Mouse (Mus musculus): Measurements from ENCODE around the gene Orm3.

Orm3 gene

DNA sequence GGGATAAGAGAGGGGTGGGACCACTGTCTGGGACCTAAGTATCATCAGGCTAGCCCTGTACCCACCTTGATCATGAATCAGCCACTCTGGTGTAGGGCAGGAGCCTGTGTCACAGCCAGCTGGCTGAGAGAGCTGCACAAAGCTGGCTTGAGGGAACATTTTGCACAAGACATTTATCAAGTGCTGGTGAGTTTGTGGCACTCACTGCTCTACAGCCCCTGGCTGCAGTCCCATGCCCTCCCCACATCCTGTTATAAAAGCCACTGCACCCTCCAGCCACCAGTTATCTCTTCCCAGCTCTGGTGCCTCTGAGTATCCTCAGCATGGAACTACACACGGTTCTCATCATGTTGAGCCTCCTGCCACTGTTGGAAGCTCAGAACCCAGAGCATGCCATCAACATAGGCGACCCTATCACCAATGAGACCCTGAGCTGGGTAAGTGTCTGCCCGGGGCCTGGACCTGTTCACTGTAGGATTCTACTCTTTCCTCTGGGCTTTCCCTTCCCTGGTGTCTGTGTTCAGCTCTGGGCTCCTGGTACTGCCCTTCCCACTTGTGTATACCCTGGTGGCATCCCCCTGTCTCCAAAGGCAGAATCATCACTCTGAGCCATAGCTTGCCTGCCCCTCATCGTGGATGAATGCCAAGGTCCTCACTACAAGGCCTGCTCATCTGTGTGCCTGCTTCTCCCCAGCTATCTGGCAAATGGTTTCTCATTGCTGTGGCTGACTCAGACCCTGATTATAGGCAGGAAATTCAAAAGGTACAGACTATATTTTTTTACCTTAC, at the start of gene Orm3:
Gene Orm3 (plus strand): TSS at position 286 of the 789 bp plus-strand sequence.
- DNase-seq (ENCODE audit: low spot score) = no peak

DNA sequence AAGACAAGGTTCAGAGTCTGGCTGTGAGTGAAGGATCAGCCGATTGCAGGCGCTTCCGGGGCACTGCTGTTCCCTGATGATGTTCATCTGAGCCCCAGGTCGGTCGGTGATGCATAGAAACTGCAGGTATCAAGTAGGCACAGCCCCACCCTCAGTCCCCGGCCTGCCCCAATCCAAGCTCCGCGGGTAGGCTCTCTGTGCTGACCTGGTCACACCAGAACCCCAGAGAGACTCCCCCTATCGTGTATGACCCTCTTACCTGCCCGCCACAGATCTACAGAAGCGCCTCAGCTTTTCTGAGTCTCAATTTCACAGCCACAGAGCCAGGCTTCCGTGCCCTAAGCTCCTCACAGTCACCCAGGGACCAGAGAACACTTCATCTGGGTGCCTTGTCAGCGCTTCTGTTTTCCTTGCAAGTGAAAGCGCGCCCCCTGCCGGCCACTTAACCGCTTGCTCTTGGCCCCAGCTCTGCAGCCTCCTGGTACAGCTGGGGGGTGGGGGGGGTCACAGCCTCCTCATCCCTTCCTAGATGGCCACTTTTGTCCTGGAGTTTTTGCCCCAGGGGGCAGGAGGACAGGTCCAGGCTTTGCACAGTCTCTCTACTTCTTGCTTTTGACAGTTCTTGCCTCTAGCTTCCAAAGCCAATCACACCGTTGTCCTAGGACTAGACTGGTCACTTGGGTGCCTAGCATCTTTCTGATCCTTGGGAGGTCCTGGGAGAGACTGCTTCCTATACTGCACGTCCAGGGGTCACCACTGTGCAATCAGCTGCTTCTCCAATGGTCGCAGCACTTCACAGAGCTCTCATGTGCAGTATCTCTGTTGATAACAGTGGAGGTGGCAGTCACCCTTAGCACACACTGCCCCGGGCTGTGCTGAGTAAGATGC, 48.5 kb upstream of the Orm3 start:
- peak; percentile 58 for DNase-seq (ENCODE audit: low spot score)

DNA sequence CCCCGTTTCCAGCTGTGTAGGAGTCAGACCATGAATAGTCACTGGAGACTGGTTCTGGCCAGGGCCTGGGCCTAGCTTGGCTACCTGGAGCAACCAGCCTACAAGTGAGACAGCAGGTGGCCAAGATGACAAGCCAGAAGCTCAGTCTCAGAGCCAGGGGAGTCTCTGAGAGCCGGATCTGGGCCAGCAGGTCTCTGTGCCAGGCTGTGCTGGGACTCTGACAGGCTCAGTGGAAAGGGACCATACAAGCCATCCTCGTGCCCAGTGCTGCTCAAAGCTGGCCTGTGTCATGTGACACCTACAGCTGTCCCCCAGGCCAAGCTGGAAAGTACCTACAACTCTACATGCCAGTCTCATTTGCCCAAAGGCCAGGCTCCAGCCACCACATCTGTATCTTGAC, 47.6 kb upstream of the Orm3 start:
- DNase-seq (ENCODE audit: low spot score) = no peak

DNA sequence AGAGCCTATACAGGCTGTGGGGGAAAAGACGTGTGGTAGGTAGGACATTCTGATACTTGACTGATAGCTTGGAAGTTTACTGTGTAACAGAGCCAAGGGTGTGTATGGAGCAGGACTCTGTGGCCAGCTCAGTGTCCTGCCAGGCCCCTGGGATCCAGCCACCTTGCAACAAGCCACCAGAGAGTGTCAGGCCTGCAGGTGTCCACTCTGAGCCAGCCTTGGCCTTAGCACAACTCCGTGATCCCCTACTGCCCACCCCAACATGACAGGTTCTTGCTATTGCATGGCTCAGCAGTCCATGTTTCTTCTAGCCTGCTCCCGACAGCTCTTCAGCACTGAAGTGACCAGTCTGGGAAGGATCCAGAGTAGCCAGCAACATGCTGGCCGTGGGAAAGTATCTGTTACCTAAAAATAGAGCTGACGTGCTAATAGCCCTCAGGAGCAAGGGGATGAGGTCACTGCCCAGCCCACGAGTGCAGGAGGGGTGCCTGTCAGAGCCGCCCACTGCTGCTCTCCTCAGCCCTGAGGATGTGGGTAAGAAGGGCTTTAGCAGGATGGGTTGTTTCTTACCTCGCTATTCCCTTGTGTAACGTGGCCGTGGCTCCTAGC, 45.6 kb upstream of the Orm3 start:
- DNase-seq (ENCODE audit: low spot score) = no peak

DNA sequence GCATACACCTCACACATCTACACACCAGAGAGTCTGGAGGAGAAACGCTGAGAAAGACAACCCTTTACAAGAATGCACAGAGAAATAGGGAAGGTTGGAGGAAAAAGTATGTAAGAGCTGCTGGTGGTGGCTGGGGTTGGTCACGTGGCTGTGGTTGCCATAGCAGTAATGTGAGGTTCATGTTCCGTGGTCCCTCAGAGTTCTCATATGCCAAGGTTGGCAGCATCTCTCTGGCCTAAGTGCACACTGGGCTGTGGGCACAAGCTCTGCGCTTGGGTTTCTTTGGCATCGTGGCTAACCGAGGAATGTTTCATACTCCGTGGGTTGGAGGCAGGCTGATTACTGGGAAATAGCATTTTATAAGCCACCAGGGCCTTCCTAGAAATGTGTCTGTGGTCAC, 44.5 kb upstream of the Orm3 start:
- DNase-seq (ENCODE audit: low spot score) = no peak

DNA sequence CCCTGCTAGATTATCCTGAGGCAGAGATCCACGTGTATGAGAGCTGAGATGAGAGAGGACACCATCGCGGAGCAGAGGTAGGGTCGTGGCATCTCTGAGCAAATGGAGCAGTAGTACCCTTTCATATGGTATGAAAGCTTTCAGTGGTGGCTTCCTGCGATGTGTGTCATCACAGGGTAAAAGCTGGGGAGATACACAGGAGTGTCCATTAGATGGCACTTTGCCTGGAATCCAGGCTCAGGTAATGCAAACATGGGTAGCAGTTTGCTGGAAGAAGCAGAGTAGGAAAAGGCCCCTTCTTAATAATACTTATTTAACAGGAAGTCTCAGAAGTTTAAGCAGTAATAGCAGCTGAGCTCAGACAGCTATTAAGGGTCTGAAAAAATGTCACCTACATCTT, 41.9 kb upstream of the Orm3 start:
- no peak for DNase-seq (ENCODE audit: low spot score)

DNA sequence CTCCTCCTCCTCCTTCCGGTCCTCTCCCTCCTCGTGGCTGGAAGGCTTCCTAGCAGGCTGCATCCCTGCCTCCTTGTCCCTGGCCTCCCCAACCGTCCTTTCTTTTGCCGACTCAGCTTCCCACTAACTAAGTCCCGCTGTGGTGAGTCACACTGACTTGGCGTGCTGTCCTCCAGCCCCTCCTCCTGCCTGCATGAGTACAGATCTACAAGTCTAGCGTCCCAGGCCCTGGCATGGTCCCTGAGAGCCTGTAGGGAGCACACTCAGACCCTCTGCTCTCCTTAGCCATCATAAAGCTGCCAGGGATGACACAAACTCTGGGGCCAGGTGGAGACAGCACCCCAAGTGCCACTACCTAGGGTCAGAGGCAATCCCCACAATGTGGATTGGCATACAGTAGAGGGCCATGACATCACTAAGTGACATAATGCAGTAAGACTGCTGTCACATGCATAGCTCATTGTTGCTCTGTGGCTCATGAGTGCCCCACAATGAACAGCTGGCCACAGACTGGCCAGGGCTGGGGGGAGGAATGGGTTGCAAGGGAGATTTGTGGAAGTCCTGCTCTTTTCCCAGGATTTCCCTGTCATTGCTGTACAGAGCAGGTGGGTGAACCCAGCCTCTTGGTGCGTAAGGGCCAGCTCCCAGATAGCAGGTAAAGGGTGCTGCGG, 39.8 kb upstream of the Orm3 start:
- DNase-seq (ENCODE audit: low spot score) = no peak

DNA sequence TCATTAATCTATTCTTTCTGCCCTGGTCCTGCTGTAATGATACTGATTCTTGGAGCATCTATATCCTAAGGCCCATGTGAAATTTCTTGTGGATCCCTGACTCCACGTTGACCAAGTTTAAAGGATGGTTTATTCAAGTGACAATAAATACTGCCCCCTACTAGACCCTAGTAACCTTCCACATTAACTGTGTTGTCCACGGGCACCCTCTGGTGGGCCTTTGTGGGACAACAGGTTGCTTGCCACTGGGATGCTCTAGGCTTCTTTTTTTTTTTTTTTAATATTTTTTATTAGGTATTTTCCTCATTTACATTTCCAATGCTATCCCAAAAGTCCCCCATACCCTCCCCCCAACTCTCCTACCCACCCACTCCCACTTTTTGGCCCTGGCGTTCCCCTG, 36.4 kb upstream of the Orm3 start:
- DNase-seq (ENCODE audit: low spot score) = peak; percentile 12

DNA sequence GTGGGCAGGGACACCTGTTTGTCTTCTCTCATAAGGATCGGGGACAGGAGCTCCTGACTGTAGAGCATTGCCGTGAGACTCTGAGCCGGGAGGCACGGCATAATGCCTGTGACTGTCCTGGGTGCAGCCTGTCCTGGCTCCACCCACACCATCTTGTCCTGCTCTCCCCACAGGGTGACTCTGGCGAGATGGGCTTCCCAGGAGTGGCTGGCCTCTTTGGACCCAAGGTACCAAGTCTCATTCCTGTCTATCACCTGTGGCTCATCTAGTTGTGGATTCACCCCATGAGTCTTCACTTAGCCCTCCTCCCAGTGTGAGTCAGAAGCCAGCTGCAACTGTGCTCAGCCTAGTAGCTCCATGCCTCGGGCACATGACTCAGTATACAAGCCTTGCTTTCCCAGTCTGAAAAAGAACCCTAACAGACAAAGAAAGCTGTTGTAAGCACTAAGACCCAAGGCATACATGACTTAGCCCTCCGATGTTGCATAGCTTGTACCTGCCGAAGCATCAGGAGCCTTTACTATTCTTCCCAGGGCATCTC, 32.6 kb upstream of the Orm3 start:
- DNase-seq (ENCODE audit: low spot score) = no peak

DNA sequence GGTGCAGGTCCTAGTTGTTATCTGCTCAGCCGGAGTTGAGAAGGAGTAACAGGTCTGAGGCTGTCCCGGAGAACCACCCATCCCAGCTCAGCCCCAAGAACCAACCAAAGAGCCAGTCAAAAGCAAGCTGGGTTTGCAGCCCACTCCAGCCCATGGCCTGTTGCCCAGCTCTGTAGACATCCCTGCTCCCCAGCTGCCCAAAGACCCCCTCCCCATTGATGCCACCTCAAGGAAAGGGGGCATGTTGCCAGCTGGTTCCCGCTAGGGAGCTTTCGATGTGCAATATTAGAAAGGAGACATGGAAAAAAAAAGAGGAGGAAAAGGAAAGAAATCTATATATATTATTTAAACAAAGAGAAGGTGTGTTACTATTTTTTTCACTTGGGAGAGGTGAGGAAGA, 22.6 kb upstream of the Orm3 start:
- DNase-seq (ENCODE audit: low spot score) = no peak

DNA sequence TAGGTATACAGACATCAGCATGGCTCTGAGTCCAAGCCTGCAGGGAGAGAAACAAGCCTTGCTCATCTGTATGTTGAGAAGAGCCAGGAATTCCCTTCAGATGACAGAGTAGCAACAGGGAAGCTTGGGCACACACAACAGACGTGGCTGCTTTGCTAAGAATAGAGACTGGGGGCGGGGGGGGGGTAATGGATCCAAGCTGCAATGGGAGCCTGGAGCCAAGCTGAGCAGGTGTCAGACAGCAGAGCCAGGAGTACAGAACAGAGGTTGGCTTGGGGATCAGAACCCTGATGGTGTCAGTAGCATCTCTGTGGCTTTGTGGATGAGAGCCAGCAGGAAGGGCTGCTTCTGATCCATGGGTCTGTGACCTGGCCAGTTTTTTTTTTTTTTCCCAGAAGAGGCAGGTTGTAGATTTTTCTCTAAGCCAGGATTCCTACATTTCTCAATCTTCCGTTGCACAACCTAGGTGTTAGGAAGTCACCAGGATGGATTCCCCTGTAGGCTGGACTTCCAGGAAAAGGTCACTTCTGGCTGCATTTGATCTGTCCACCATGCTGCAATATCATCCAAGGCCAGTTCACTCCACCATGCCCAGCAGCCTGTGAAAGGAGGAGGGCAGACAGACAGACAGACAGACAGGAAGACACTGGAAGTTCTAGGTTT, 17.4 kb upstream of the Orm3 start:
- no peak for DNase-seq (ENCODE audit: low spot score)

DNA sequence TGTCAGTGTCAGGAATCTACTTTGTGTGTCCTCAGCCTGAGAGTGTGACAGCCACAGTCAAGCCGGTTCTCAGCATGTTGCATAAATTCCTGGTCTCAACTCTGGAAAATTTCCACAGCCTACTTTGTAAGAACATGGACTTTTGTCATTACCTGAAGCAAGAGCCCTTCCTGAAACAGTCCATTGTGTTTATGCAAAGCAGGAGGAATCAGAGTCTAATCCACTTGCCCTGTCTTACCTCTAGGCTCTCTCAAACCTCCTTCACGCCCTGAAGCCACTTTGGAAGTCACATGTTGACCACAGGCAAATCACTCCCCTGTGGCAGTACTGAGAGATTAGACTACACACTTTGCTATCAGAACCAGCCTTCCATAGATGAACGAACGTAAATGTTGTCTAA, 13.5 kb upstream of the Orm3 start:
- no peak for DNase-seq (ENCODE audit: low spot score)

DNA sequence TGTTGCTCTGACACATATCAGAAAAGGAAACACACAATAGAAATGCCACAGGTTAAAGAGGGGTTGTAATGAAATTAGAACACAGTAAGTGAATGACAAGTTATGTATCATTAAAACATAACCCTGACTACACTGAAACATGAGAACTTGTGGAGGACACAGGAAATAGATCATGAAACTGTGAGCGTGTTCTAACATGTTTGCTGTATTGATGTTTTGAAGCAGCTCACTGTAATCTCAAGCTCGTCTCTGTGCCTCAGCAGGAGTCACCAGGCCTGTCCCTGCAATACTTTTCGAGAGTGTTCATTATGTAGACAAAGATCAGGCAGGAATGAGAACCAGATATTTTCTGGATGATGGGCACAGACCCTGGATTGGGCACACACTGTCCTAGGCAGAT, 12.4 kb upstream of the Orm3 start:
- DNase-seq (ENCODE audit: low spot score) = no peak

DNA sequence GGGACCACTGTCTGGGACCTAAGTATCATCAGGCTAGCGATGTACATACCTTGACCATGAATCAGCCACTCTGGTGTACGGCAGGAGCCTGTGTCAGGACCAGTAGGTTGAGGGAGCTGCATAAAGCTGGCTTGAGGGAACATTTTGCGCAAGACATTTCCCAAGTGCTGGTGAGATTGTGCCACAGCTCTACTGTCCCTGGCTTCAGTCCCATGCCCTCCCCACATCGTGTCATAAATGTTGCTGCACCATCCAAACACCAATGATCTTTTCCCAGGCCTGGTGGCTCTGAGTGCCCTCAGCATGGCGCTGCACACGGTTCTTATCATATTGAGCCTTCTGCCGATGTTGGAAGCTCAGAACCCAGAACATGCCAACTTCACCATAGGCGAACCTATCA, 11.7 kb upstream of the Orm3 start, which contains the start of gene Orm1:
Gene Orm1 (plus strand): TSS at position 266 of the 400 bp plus-strand sequence.
- no peak for DNase-seq (ENCODE audit: low spot score)

DNA sequence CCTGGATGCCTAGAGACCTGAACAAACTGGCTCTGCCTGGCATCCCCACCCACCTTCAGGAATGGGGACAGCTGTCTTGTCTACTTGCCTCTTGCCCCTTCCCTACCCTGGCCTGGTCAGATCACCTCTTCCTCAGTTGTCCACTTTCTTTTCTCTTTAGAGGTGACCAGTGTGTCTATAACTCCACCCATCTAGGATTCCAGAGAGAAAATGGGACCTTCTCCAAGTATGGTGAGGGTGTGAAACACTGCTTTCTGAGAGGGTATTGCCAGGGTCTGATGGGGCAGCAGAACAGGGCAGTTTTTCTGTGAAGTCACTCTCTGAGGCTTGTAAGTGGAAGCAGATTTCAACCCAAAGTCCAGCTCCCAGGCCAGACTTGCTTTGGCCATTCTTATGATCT, 10.7 kb upstream of the Orm3 start:
- no peak for DNase-seq (ENCODE audit: low spot score)

DNA sequence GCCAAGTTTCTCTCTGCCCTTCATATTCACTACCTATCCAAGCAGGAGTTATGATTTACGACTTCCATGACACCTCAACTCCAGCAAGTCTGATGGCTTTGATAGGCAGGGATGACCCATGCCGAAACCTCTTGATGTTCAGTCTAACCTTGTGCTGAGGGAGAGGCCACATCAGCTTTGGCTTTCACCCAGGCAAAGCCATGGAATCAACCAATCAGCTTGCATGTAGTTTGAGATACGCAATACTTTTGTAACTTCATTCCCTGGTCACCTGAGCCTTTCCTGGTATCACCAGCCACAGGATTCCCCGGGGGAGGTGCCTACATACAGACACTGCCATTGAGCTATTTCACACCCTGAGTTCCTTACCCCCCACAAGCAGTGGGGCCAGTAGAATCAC, 9.3 kb upstream of the Orm3 start:
- no peak for DNase-seq (ENCODE audit: low spot score)

DNA sequence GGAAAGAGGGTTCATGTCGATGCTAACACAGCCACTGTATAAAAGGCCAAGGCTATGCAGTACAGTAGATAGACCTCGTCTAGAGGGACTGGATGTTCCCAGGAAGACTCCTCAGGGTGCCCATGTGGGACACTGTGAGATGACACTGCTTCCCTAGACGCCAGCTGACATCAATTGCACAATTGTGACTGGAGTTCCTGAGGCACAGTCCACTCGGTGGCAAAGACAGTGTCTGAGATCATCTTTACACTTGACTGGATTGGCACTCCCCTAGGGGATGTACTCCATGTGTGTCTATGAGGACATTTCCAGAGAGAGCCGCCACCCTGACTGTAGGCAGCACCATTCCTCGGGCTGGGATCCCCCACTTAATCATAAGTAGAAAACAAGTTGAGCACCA, 7.4 kb upstream of the Orm3 start:
- DNase-seq (ENCODE audit: low spot score) = no peak

DNA sequence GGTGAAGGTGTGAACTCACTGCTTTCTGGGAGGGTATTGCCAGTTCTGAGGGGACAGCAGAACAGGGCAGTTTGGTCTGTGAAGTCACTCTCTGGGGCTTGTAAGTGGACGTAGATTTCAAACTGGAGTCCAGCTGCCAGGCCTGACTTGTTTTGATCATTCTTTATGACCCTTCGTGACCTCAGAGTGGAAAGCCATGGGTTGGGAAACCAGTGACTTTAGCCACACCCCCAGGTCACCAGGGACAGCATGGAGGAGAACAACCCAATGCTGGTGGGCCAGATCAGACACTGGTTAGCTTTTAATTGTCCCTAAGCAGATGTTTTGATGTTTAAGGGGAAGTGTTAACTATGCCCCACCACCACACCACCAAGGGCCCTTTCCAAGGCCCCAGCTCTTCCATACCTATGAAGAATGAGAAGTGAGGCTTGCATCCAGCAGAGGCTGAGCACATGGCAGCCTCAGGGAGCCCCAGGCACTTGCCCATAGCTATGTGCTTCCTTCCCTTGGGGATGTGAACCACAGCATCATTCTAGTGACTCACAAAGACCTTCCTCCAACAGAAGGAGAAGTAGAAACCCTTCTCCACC, 1.1 kb downstream of the Orm3 start:
- DNase-seq (ENCODE audit: low spot score) = no peak

DNA sequence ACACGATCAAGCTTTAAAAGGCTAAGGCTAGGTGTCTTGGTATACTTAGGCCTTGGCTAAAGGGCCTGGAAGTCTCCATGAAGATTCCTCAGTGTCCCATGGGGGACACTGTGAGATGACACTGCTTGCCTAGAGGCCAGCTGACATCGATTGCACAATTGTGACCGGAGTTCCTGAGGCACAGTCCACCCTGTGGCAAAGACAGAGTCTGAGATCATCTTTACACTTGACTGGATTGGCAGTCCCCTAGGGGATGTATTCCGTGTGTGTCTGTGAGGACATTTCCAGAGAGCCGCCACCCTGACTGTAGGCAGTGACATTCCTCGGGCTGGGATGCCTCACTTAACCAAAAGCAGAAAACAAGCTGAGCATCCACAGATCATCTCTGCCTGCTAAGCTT, 3.9 kb downstream of the Orm3 start:
- DNase-seq (ENCODE audit: low spot score) = no peak

DNA sequence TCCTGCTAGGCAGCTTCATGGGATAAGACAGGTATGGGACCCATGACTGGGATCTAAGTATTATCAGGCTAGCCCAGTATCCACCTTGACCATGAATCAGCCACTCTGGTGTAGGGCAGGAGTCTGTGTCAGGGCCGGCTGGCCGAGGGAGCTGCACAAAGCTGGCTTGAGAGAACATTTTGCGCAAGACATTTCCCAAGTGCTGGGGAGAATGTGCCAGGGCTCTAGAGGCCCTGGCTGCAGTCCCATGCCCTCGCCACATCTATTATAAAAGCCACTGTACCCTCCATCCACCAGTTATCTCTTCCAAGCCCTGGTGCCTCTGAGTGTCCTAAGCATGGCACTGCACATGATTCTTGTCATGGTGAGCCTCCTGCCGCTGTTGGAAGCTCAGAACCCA, 6.2 kb downstream of the Orm3 start, which contains the start of gene Orm2:
Gene Orm2 (plus strand): TSS at position 300 of the 400 bp plus-strand sequence.
- DNase-seq (ENCODE audit: low spot score) = no peak

DNA sequence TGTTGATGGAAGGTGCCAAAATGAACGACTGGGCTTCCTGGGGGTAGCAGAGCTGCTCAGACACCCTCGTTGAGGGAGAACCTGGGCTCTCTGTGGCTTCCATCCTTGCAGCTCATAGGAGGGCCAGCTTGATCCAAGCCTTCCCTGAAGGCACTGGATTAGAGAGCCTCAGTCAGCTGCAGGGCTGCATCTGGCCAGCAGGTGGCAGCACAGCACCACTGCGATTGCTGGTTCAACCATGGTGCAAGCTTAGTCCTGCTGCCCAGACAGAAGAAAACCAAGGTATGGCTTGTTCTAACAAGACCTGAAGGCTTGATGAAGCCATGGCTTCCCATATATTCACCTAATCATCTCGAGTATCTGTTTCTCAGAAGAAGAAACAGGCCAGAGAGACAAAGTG, 12.6 kb downstream of the Orm3 start:
- DNase-seq (ENCODE audit: low spot score) = peak; percentile 66

Data from c-Kit-positive CD71-positive TER-119-positive erythroid progenitor cells, embryonic 14.5 days (primary cell).